Mouse (Mus musculus): ENCODE measurements around the gene Dyx1c1. TPM values are rescaled to one million over a fixed set of nuclear protein-coding genes. Genes with fewer than 3 reads are reported as not detected.

The Dyx1c1 gene
- 2.4 and 2.5 TPM in 2 replicates for polyA plus RNA-seq (2015; fragmentation: Nextera tagmentation; extraction: Ambion mirVana)

DNA sequence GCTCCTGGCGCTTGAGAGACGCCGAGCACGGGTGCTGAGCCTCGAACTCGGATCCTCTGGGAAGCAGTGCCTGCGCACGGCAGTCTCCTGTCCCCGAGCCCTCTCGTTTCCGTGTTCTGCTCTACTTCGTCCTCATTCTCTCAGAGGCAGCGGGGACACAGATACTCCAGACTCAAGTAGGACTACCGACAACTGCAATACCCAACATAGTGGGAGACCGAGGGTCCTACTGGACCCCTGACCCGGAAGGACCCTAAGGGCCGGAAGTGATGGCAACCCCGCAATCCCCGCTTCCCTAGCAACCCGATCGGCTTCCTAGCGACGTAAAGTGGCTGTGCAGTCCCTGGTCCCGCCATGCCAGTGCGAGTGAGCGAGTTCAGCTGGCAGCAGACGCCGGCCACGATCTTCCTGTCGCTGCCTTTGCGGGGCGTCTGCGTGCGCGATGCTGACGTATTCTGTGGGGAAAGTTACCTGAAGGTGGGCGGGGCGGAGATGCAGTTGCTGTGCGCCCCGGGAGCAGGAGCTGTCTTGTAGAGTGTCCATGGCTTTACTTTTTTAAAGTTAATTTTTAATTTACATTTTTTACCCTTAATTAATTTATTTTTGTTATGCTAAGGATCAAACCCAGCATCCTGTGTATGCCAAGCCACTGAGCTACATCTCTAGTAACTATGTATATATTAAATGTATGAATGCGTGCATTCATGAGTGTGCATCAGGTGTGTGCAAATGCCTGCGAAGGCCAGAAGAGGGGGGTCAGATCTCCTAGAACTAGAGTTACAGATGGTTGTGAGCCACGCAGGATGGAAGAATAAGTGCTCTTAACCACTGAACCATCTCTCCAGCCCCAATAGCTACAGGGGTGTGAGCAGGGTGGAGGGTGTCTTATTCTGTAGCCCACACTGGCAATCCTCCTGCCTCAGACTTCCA lies at the start of gene Dyx1c1, which contains the start of gene Gm44503:
Gene Dyx1c1 (plus strand): TSS at position 265 of the 930 bp plus-strand sequence.
Gene Gm44503 (plus strand): TSS at position 332 of the 930 bp plus-strand sequence.
- H3K4me1 ChIP-seq (ENCODE audit: control insufficient read depth, insufficient read depth, low read depth, low read length) = peaks cover 8% of the 10 kb centered on the region
- H3K9ac ChIP-seq (ENCODE audit: low read depth, low read length) = peak within 1 kb of the TSS; percentile 69
- peak; percentile 97 for ATAC-seq
- H3K27ac ChIP-seq (ENCODE audit: low read depth, low read length) = peak within 1 kb of the TSS; percentile 74
- H3K27me3 ChIP-seq (replicated peaks; ENCODE audit: control insufficient read depth, insufficient read depth, low read length) = no peaks in the 10 kb centered on the region
- peak within 1 kb of the TSS; percentile 74 for H3K4me3 ChIP-seq (ENCODE audit: low read length)
- no peaks in the 10 kb centered on the region for H3K36me3 ChIP-seq (ENCODE audit: control insufficient read depth, insufficient read depth, low read length)
- WGBS = 2% methylated on average over 43 of the region's 43 CpGs
- peak within 1 kb of the TSS; percentile 82 for H3K4me2 ChIP-seq (ENCODE audit: low read length)
- H3K9me3 ChIP-seq (ENCODE audit: control insufficient read depth, low read length) = no peaks in the 10 kb centered on the region

GRCm38 (mm10) chr9:72911381-72911780 lies 47.2 kb upstream of the Dyx1c1 start:
- H3K4me1 ChIP-seq (ENCODE audit: control insufficient read depth, insufficient read depth, low read depth, low read length) = no peaks in the 10 kb centered on the region
- H3K27ac ChIP-seq (ENCODE audit: low read depth, low read length) = no peak overlapping the region
- H3K27me3 ChIP-seq (replicated peaks; ENCODE audit: control insufficient read depth, insufficient read depth, low read length) = no peaks in the 10 kb centered on the region
- no peak for ATAC-seq
- H3K4me3 ChIP-seq (ENCODE audit: low read length) = no peak overlapping the region
- no peak overlapping the region for H3K9ac ChIP-seq (ENCODE audit: low read depth, low read length)
- WGBS = 85% methylated on average over 2 of the region's 2 CpGs
- H3K4me2 ChIP-seq (ENCODE audit: low read length) = no peak overlapping the region
- no peaks in the 10 kb centered on the region for H3K36me3 ChIP-seq (ENCODE audit: control insufficient read depth, insufficient read depth, low read length)
- H3K9me3 ChIP-seq (ENCODE audit: control insufficient read depth, low read length) = no peaks in the 10 kb centered on the region

DNA sequence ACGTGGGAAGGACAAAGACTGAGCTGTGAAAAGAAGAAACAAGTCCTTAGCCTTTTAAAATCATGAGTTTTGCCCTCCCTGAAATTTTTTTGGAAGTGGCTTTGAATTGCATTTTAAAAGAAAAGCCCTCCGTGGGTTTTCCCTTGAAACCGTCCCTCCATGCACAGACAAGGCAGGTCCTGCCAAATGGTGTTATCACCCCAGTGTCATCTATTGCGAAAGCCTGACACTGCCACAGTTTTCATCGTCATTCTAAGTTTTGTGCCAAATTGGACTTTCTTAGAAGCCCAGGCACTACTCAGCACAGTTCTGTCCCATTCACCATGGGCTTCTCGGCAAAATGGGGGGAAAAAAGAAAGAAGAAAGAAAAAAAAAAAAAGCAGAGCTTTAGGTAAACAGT lies 45.0 kb upstream of the Dyx1c1 start:
- Histone ChIP-seq H3K36me3 (ENCODE audit: control insufficient read depth, insufficient read depth, low read length) (no peaks in the 10 kb centered on the region), H3K4me2 (ENCODE audit: low read length) (no peak overlapping the region), H3K4me1 (ENCODE audit: control insufficient read depth, insufficient read depth, low read depth, low read length) (no peaks in the 10 kb centered on the region), H3K27me3 (replicated peaks; ENCODE audit: control insufficient read depth, insufficient read depth, low read length) (no peaks in the 10 kb centered on the region), H3K4me3 (ENCODE audit: low read length) (no peak overlapping the region), H3K27ac (ENCODE audit: low read depth, low read length) (no peak overlapping the region), H3K9ac (ENCODE audit: low read depth, low read length) (no peak overlapping the region), H3K9me3 (ENCODE audit: control insufficient read depth, low read length) (no peaks in the 10 kb centered on the region)
- no peak for ATAC-seq
- 74% methylated on average over 6 of the region's 6 CpGs for WGBS

DNA sequence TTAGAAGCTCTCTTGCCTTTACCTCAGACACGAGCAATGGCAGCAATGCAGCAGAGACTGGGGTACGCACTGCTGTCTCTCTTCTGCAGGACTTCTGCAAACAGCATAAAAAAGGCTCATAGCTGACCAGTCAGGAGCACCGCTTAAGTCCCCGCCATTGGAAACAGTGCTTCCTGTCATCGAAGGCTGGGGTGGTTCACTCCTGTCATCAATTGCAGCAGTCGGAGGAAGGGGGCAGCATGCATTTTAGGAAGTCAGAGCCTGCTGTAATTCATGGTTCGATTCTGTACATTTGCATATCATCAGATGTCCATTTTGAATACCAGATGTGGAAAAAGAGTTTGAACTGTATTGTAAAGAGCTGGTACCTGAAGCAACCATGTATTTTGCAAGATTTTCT lies 42.9 kb upstream of the Dyx1c1 start:
- H3K4me2 ChIP-seq (ENCODE audit: low read length) = no peak overlapping the region
- no peaks in the 10 kb centered on the region for H3K27me3 ChIP-seq (replicated peaks; ENCODE audit: control insufficient read depth, insufficient read depth, low read length)
- WGBS = 64% methylated on average over 7 of the region's 7 CpGs
- H3K4me3 ChIP-seq (ENCODE audit: low read length) = no peak overlapping the region
- no peak overlapping the region for H3K9ac ChIP-seq (ENCODE audit: low read depth, low read length)
- no peaks in the 10 kb centered on the region for H3K4me1 ChIP-seq (ENCODE audit: control insufficient read depth, insufficient read depth, low read depth, low read length)
- no peak overlapping the region for H3K27ac ChIP-seq (ENCODE audit: low read depth, low read length)
- H3K36me3 ChIP-seq (ENCODE audit: control insufficient read depth, insufficient read depth, low read length) = no peaks in the 10 kb centered on the region
- ATAC-seq = no peak
- H3K9me3 ChIP-seq (ENCODE audit: control insufficient read depth, low read length) = no peaks in the 10 kb centered on the region

- 79% methylated on average over 3 of the region's 3 CpGs for WGBS
- Histone ChIP-seq H3K4me3 (ENCODE audit: low read length) (no peak overlapping the region), H3K27me3 (replicated peaks; ENCODE audit: control insufficient read depth, insufficient read depth, low read length) (no peaks in the 10 kb centered on the region), H3K4me2 (ENCODE audit: low read length) (no peak overlapping the region), H3K9me3 (ENCODE audit: control insufficient read depth, low read length) (no peaks in the 10 kb centered on the region), H3K9ac (ENCODE audit: low read depth, low read length) (no peak overlapping the region), H3K36me3 (ENCODE audit: control insufficient read depth, insufficient read depth, low read length) (no peaks in the 10 kb centered on the region), H3K4me1 (ENCODE audit: control insufficient read depth, insufficient read depth, low read depth, low read length) (peaks cover 19% of the 10 kb centered on the region), H3K27ac (ENCODE audit: low read depth, low read length) (no peak overlapping the region)
- ATAC-seq = no peak
Observed at GRCm38 (mm10) chr9:72923068-72923467, 35.5 kb upstream of the Dyx1c1 start.

DNA sequence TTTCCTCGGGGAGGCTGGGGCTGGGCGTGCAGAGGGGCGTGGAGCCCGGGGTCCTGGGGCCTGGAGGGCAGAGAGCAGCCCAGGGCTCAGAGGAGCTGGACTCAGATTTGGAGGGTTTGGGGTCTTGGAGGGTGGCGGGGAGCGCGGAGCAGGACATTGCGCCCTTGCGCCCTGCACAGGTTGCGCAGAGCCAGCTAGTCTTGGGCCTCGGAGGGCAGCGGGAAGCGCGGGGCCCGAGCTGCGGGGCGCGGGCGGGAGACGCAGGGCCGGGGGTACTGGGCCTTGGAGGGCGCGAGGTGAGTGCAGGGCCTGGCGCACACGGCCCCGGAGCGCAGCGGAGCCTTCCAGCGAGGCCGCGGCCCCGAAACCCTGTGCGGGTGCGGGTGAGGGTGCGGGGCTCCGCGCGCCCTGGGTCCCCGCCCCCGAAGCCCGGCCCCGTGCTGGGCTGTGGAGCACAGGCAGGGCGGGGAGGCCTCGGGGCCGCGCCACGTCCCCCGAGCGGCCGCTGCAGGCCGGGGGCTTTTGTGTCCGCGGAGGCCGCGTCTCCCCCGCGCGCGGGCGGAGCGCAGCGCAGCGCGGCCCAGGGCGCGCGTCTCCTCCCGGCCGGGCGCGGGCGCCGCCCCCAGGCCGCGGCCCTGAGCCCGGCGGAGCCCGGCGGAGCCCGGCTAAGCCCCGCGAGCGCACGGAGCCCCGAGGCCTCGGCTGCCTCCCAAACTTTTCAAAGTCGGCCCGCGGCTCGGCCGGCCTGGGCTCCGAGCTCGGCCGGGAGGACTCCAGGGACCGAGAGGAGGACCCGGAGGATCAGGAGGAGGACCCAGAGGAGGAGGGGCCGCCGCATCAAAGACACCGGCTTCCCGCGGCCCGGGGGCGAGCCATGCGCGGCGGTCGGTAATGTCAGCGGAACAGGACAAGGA lies 33.3 kb upstream of the Dyx1c1 start, which contains the start of gene Pygo1:
Gene Pygo1 (plus strand): TSS at position 625 of the 914 bp plus-strand sequence.
- H3K36me3 ChIP-seq (ENCODE audit: control insufficient read depth, insufficient read depth, low read length) = no peaks in the 10 kb centered on the region
- WGBS = under 1% methylated on average over 101 of the region's 108 CpGs
- peak within 1 kb of the TSS; percentile 95 for H3K9ac ChIP-seq (ENCODE audit: low read depth, low read length)
- peak within 1 kb of the TSS; percentile 89 for H3K4me3 ChIP-seq (ENCODE audit: low read length)
- H3K4me1 ChIP-seq (ENCODE audit: control insufficient read depth, insufficient read depth, low read depth, low read length) = peaks cover 19% of the 10 kb centered on the region
- no peaks in the 10 kb centered on the region for H3K27me3 ChIP-seq (replicated peaks; ENCODE audit: control insufficient read depth, insufficient read depth, low read length)
- H3K4me2 ChIP-seq (ENCODE audit: low read length) = peak within 1 kb of the TSS; percentile 98
- H3K27ac ChIP-seq (ENCODE audit: low read depth, low read length) = peak within 1 kb of the TSS; percentile 89
- ATAC-seq = peak; percentile 88
- no peaks in the 10 kb centered on the region for H3K9me3 ChIP-seq (ENCODE audit: control insufficient read depth, low read length)

DNA sequence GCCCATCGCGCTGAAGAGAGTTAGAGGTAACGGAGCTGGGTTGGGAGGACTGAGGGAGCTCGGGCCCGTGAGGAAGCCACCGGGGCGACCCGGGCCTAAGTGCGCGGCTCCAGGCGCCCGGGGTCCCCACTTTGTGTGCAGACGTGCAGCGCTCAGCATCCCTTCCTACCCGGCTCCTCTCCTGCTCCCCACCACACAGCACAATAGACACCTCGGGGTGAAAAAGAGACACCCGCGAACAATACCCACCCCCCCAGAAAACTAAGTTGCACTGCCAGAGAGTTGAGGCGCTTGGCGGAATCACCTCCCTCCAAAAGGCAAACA lies 32.7 kb upstream of the Dyx1c1 start:
- H3K27ac ChIP-seq (ENCODE audit: low read depth, low read length) = peak overlapping the region; percentile 89
- WGBS = 2% methylated on average over 20 of the region's 20 CpGs

DNA sequence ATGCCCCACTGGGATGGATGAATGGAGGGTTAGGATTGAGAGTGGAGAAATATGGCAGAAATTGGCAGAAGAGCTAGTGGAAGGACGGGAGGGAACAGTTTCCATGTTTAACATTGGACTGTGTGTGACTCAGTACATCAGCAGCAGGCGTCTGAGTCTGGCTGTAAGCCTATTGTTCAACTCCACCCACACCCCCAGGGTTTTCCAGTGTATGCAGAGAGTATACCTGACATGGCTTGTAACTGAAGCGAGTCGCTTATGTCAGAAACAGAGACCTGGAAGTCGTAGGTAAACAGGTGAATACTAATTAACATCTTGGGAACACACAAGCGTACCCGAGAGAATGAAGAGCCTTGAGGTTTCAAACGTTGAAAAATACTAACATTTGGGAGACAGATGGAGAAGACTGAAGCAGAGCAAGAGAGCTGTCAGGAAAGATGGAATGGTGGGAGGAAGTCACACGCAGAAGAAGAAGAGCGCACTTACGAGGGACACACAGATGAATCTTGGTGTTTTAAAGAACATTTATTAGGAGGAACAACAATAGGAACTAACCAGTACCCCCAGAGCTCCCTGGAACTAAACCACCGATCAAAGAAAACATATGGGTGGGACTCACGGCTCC lies 27.3 kb upstream of the Dyx1c1 start:
- WGBS = 78% methylated on average over 13 of the region's 13 CpGs
- H3K9me3 ChIP-seq (ENCODE audit: control insufficient read depth, low read length) = no peaks in the 10 kb centered on the region
- H3K4me2 ChIP-seq (ENCODE audit: low read length) = no peak overlapping the region
- H3K36me3 ChIP-seq (ENCODE audit: control insufficient read depth, insufficient read depth, low read length) = no peaks in the 10 kb centered on the region
- no peak overlapping the region for H3K9ac ChIP-seq (ENCODE audit: low read depth, low read length)
- no peak overlapping the region for H3K4me3 ChIP-seq (ENCODE audit: low read length)
- ATAC-seq = no peak
- peaks cover 14% of the 10 kb centered on the region for H3K4me1 ChIP-seq (ENCODE audit: control insufficient read depth, insufficient read depth, low read depth, low read length)
- H3K27me3 ChIP-seq (replicated peaks; ENCODE audit: control insufficient read depth, insufficient read depth, low read length) = no peaks in the 10 kb centered on the region
- H3K27ac ChIP-seq (ENCODE audit: low read depth, low read length) = no peak overlapping the region

More for the DNA sequence above, 32.7 kb upstream of the Dyx1c1 start:
- Histone ChIP-seq H3K9ac (ENCODE audit: low read depth, low read length) (peak overlapping the region; percentile 95), H3K36me3 (ENCODE audit: control insufficient read depth, insufficient read depth, low read length) (no peaks in the 10 kb centered on the region), H3K9me3 (ENCODE audit: control insufficient read depth, low read length) (no peaks in the 10 kb centered on the region), H3K4me2 (ENCODE audit: low read length) (peak overlapping the region; percentile 98), H3K27me3 (replicated peaks; ENCODE audit: control insufficient read depth, insufficient read depth, low read length) (no peaks in the 10 kb centered on the region), H3K4me1 (ENCODE audit: control insufficient read depth, insufficient read depth, low read depth, low read length) (peaks cover 19% of the 10 kb centered on the region), H3K4me3 (ENCODE audit: low read length) (peak overlapping the region; percentile 89)
- ATAC-seq = peak; percentile 55; the same call in 1 of the 2 replicates
